Mouse (Mus musculus): ENCODE results near the gene Tecta.

The Tecta gene

DNA sequence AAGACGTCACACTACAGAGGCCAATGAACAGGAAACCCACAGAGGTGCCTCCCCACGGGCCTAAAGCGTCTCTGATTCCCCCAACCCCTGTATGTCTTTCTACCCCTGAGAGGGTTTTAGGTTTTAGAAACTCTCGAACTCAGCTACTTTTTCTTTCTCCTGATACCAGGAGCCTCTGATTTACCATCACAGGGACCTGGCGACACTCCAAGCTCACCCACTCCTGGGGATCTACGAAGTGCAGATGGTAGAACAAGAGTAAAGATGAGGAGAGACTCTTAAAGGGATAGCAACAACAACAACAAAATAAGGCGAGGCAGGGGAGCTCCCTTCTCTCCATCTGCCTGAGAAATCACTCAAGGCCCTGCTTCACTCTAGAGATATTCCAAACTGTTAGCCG is 12.7 kb downstream of the Tecta start:
- no peak for DNase-seq (ENCODE audit: low spot score in 2 of 2)

- DNase-seq (ENCODE audit: low spot score in 2 of 2), result no peak
Measured at GRCm38 (mm10) chr9:42385656-42386055, 14.1 kb downstream of the Tecta start.

GRCm38 (mm10) chr9:42382628-42383347 is 16.9 kb downstream of the Tecta start:
- no peak for DNase-seq (ENCODE audit: low spot score in 2 of 2)

- no peak for DNase-seq (ENCODE audit: low spot score in 2 of 2)
Measured at GRCm38 (mm10) chr9:42382063-42382462, 17.7 kb downstream of the Tecta start.

DNA sequence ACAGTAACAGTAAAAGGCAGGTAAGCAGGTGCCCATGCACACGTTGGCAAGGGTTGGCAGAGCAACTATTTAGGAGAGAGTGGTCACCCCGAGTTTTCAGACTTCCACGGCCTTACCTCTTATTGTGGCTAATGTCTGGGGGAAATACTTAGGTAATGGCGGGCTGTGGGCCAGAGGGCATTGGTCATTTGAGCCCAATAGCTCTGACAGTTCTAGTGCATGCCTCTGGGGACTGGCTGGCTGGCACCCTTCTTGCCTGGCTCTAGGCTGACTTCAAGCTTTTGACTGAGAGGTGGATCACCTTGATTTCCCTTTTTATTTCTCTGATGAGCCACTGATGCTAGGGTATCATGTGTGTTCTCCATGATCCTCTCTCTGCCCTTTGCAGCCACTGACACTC is 21.7 kb downstream of the Tecta start:
- DNase-seq (ENCODE audit: low spot score in 2 of 2), result no peak

- DNase-seq (ENCODE audit: low spot score in 2 of 2), result no peak
Measured at GRCm38 (mm10) chr9:42377656-42378055, 22.1 kb downstream of the Tecta start.

GRCm38 (mm10) chr9:42371670-42372368 is 27.9 kb downstream of the Tecta start:
- DNase-seq (ENCODE audit: low spot score in 2 of 2), result no peak

DNA sequence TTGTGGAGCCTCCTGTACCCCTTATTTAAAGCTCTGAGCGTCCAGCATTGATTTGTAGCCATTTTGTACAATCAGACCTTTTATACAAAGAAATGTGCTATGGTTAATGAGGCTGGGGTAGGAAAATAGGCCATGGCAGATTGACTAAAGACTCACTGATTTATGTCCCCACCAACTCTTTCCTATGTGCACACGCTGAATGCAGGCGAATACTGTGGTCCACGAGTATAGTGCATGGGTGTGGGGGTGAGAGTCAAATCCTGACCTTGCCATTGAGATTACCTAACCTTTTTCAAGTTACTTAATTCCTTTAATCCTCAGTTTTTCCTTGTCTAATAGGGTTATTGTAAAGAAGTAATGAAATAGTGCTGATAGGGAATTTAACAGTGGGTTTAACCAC is 42.1 kb downstream of the Tecta start:
- DNase-seq (ENCODE audit: low spot score in 2 of 2), result no peak

- DNase-seq (ENCODE audit: low spot score in 2 of 2), result no peak
Measured at GRCm38 (mm10) chr9:42354871-42355270, 44.9 kb downstream of the Tecta start.

DNA sequence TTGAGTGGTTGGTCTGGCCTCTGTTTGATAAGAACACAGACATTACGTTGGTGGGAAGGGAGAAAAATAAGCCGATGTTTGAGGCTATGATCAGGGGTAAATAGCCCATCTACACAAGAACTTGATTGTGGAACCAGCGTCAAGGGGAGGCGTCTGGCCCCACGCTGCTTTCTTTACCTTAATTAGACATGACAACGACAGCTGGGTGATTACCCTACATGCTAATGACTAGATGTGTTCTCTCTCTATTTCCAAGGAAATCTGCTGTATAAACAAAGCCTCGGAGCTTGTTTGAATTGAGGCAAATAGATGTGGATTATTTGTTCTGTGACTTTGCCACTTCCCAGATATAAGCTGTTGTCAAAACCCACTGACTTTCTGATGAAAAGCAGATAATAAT is 49.9 kb downstream of the Tecta start:
- no peak for DNase-seq (ENCODE audit: low spot score in 2 of 2)

DNA sequence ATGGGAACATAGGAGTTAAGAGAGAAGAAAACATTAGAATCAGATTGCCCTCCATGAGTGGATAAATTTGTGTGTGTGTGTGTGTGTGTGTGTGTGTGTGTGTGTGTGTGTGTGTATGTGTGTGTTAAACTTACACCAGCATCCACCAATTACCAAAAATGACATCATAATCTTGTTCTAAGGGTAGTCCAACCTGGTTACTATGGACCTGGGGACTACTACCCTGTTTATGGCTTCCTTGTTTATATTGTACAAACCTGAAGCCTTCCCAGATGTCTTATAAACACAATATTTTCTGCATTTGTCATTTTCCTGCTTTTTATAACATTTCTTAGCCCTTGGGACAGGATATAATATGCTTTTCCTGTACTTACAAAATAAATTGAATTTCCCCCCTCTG is 53.4 kb downstream of the Tecta start:
- no peak for DNase-seq (ENCODE audit: low spot score in 2 of 2)

GRCm38 (mm10) chr9:42339151-42339550 is 60.6 kb downstream of the Tecta start:
- no peak for DNase-seq (ENCODE audit: low spot score in 2 of 2)

DNA sequence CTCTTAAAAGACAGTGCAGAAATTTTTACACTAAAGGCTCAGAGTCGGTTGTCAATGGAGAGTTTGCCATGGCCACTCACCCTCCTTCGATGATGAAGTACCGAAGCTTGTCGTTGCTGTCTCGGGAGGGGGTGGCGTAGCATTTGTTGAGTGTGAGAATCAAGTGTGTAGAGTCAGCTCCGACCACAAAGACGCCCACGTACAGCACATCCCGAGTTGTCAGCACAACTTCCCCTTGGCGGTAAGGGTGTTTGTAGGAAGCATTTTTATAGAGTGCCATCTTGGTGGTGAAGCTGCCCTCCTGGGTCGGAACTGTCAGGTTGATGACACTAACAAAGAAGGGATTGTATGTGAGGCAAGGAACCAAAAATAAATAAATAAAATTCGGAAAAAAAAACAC is 62.7 kb downstream of the Tecta start:
- DNase-seq (ENCODE audit: low spot score in 2 of 2), result no peak

DNA sequence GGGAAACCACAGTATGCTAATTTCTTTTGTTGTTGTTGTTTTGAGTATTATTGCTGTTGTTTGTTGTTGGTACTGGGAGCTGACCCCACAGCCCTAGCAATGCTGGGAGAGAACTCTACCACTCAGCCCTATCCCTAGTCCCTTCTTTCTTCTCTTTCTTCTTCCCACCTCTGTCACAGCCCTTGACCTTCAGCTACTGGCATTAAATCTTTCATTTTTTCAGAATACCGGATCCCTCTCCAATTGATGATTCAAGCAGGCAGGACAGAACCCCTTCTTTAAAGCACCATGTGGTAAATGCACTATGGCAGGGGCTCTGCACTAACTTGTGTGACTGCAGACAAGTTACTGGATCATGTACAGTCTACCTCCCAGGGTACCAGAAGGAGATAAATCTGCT is 63.2 kb downstream of the Tecta start:
- no peak for DNase-seq (ENCODE audit: low spot score in 2 of 2)

- no peak for DNase-seq (ENCODE audit: low spot score in 2 of 2)
Measured at GRCm38 (mm10) chr9:42334885-42335284, 64.8 kb downstream of the Tecta start.

GRCm38 (mm10) chr9:42332692-42333091 is 67.0 kb downstream of the Tecta start:
- DNase-seq (ENCODE audit: low spot score in 2 of 2), result no peak

DNA sequence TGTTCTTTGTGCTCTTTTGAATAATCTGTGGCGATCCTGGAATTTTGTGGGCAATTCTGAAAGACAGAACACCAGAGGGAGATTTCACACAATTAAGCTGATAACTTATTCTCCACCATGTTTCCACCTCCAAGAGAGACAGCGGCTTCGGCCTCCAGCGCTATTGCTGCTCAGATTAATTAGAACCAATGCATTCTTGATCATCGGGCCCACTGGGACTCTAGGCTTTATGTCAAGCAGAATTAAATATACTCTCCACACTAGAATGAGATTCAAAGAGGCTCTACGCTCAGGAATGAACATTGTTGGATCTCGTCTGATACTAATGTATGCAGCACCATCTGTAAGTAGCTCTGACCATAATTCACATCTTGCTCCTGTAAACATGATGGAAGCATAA is 68.4 kb downstream of the Tecta start:
- no peak for DNase-seq (ENCODE audit: low spot score in 2 of 2)

DNA sequence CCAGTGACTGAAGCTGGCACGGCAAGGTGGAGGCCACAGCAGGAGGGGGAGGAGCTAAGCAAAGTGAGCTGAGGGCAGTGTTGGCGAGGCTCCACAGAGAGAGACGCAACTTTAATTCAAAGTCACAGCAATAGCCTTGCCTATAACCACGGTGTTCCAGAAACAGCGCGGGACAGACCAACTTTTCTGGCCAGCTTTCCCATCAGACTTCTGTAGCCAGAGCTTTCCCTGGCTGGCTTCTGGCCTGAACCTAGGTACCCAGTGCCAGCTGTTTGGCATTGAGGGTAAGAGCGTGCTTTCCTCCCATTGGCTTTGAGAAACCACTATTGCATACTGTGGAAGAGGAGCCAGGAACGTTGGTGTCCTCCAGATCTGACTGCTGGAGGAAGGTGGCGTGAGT is 70.0 kb downstream of the Tecta start:
- no peak for DNase-seq (ENCODE audit: low spot score in 2 of 2)

DNA sequence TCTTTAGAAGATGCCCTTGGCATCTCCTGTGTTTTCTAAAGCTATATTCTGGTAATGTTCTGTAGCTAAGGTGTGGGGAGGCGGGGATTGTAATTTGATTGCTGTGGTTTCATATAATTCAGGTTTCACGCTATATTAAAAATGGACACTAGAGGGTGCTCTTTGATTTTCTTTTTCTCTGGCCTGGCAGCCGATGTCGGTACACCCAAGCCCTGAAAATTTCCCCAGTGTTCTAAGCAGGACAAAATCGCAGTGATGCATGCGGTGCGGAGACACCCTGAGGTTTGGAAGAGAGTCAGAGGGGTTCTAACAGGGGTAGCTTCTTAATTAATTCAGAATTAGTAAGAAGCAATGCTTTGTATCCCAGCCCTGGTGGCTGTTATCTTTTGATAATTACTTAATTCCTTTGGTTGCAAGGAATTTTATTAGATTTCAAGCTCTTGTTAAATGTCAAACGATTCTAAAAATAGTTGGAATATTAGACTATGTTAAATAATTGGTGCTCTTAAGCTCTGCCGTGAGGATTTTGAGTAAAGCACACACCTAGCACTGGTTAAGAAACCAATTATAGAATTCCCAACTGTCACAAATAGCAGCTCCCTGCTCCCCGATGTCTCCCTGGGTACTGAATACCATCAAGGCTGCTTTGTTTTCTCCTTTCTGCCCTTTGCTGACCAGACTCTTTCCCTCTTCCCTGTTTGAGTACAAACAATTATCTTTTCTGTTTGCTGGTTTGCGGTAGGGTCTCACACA is 72.9 kb downstream of the Tecta start:
- DNase-seq (ENCODE audit: low spot score in 2 of 2), result peak in 1 of 2 experiments; percentile 46

GRCm38 (mm10) chr9:42324640-42325394 is 74.9 kb downstream of the Tecta start:
- DNase-seq (ENCODE audit: low spot score in 2 of 2), result no peak

DNA sequence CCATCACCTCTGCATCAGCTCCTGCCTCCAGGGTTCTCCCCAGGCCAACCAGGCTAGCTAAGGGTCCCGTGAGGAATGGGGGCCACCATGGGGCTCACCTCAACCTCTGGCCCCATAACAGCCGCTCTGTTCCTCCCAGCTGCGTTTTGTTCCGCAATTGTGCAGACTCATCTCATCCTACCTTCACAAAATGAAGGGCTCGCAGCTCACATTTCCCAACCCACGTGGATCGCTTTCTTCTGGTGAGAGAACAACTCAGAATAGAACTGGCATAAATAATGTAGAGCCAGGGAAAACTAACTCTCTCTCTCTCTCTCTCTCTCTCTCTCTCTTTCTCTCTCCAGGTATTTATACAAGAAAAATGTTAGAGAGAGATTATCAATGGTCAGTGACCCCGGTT is 76.5 kb downstream of the Tecta start:
- no peak for DNase-seq (ENCODE audit: low spot score in 2 of 2)

DNA sequence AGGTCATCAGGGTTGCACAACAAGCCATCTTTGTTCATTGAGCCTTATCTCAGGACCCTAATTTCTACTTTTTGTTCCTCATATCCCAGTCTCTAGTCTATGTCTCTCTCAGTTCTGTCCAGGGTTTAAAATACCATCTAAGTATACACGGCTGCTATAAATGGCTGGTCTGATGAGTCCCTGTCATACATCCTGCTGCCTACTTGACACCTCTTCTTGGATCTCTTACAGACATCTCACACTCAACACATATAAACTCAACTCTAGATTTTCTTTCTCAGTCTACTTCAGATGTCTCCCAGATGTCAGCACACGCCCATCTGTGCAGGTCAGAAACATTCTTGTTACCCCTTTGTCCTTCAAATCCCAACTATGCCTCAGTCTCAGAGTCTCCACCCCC is 78.3 kb downstream of the Tecta start:
- no peak for DNase-seq (ENCODE audit: low spot score in 2 of 2)

All from thymus, postnatal 10 days (tissue).